Mouse (Mus musculus): ENCODE measurements around the gene Tff2. TPM values are rescaled to one million over a fixed set of nuclear protein-coding genes. Genes with fewer than 3 reads are reported as not detected.

Gene Tff2
- not detected for polyA plus RNA-seq (2015; fragmentation: Illumina TruSeq; extraction: RNeasy Lipid Tissue Mini Kit (QIAGEN cat#74804); ENCODE audit: low read depth, low replicate concordance)

DNA sequence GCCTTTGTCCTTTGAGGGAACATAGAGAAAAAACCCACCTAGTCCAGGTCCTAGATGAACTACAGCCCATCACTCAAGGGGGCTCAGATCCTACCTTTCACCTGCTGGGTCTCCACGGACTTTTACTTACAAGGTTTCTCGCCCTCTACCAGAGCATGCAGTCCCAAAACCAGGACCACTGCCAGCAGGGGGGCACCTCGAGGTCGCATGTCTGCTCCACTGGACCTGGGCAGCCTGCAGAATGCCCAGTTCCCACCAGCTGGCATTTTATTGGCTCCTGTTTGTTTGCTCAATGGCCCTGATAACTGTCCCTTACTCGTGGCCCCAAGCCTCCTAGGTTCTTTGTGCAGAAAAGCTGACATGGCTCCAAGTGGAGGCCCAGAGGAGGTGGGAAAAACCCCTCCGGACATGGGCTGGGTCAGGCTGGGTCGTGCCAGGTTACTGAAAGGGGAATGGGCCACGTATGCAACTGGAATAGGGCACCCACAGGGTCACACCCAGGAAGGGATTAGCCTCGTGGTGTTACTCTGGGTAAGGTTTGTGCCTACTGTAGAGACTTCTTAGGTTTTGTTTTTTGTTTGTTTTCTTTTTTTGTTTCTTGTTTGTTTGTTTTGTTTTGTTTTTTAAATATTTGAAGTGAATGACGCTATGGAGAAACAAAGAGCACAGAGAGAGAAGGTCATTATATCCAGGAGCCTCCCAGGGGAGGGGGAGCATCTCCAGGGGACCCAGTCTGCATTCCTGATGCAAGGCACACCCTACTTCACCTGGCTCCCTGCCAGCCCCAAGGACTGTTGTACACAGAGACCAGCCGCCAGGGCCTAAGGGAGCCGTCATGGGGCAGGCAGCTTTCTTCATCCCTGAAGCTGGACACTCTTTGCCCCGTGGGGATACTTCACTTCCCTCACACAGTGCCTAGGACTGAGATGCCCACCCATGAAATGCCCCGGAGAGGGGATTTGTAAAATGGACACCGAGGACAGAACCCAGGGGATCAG, at the start of gene Tff2:
Gene Tff2, minus strand, starts transcription at position 243 of the 998 bp plus-strand sequence.

DNA sequence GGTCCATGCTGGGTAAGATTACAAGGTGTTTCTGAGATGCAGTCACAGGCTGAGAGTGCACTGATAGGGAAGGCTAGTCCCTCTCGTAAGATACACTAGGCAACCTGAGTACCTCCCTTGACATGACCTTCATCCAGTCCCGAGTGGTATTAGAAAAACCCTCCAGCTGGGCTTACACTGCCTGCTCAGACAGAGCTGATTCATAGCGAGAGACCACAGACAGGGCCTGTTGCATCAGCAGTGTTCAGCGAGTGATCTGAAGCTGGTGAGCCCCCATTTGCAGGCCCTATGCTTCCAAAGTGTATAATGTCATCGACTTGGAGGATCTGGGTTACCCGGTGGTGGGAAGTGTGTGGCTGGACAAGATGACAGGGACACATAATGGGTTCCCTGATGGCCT, 21.0 kb upstream of the Tff2 start, which contains the start of gene Tff1:
Gene Tff1, minus strand, starts transcription at position 151 of the 400 bp plus-strand sequence.

DNA sequence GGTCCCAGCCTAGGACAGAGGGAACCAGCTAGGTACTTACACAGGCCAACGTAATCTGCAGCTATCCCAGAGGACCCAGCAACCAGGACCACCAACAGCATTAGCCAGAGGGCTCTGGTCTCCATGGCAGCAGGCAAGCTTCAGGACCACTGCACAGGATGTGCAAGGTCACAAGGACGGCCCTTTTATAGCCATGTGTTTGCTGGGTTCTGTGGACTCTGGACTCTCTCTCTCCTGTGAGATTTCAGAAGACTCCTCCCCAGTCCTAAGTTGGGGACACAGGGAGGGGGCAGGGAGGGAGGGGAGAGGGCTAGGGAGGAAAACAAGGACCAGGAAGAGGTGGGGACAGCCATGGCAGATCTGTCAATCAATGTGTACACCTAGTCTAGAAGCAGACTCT, 14.6 kb downstream of the Tff2 start, which contains the start of gene Tff3:
Gene Tff3, minus strand, starts transcription at position 195 of the 400 bp plus-strand sequence.

Other genes with a start within 250 kb of the Tff2 start
- 0.61 TPM for gene Glp1r, start 242.5 kb downstream of the Tff2 start, polyA plus RNA-seq (2015; fragmentation: Illumina TruSeq; extraction: RNeasy Lipid Tissue Mini Kit (QIAGEN cat#74804); ENCODE audit: low read depth, low replicate concordance)
- gene Umodl1, start 189.6 kb downstream of the Tff2 start, polyA plus RNA-seq (2015; fragmentation: Illumina TruSeq; extraction: RNeasy Lipid Tissue Mini Kit (QIAGEN cat#74804); ENCODE audit: low read depth, low replicate concordance), result 0.12 TPM
- gene Abcg1, start 86.6 kb downstream of the Tff2 start, polyA plus RNA-seq (2015; fragmentation: Illumina TruSeq; extraction: RNeasy Lipid Tissue Mini Kit (QIAGEN cat#74804); ENCODE audit: low read depth, low replicate concordance), result 32.3 TPM
- gene Tff3, start 14.6 kb downstream of the Tff2 start, polyA plus RNA-seq (2015; fragmentation: Illumina TruSeq; extraction: RNeasy Lipid Tissue Mini Kit (QIAGEN cat#74804); ENCODE audit: low read depth, low replicate concordance), result not detected
- not detected for gene Tff1, start 21.0 kb upstream of the Tff2 start, polyA plus RNA-seq (2015; fragmentation: Illumina TruSeq; extraction: RNeasy Lipid Tissue Mini Kit (QIAGEN cat#74804); ENCODE audit: low read depth, low replicate concordance)
- gene Tmprss3, start 54.7 kb upstream of the Tff2 start, polyA plus RNA-seq (2015; fragmentation: Illumina TruSeq; extraction: RNeasy Lipid Tissue Mini Kit (QIAGEN cat#74804); ENCODE audit: low read depth, low replicate concordance), result not detected
- not detected for gene Ubash3a, start 63.6 kb upstream of the Tff2 start, polyA plus RNA-seq (2015; fragmentation: Illumina TruSeq; extraction: RNeasy Lipid Tissue Mini Kit (QIAGEN cat#74804); ENCODE audit: low read depth, low replicate concordance)
- 10.4 TPM for gene Rsph1, start 133.1 kb upstream of the Tff2 start, polyA plus RNA-seq (2015; fragmentation: Illumina TruSeq; extraction: RNeasy Lipid Tissue Mini Kit (QIAGEN cat#74804); ENCODE audit: low read depth, low replicate concordance)
- 6.2 TPM for gene Slc37a1, start 142.5 kb upstream of the Tff2 start, polyA plus RNA-seq (2015; fragmentation: Illumina TruSeq; extraction: RNeasy Lipid Tissue Mini Kit (QIAGEN cat#74804); ENCODE audit: low read depth, low replicate concordance)
- gene Pde9a, start 241.9 kb upstream of the Tff2 start, polyA plus RNA-seq (2015; fragmentation: Illumina TruSeq; extraction: RNeasy Lipid Tissue Mini Kit (QIAGEN cat#74804); ENCODE audit: low read depth, low replicate concordance), result 22.4 TPM

All from brain, adult 10 weeks (tissue).